Comparison of ENCODE assay signal across 9 mouse cellular contexts in the genomic region with DNA sequence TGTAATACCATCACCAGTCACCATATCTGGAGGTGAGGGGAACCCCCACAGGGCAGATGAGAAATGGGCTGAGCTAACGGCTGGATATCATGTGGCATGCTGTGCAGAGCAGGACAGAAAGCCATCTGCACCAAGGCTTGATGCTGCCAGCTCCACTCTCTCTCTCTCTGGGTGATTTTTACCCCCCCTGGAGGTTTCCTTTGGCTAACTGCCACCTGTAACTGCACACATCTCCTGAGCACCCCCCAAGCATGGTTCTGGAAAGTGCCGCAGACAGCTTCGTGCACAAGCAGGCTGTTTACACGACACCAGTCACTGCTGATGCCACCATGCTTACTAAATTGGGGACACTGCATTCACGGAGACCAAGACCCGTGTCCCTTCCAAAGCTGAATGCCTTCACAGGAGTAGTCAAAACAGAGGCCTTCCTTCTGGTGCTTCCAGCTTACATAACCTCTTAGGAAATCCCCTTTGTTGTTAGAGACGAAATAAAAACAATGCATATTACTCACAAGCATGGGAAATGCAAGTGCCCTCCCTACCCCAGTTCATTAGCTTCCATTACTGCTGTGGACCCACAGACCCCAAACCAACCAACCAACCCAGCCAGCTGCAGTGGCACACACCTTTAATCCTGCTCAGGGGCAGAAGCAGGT. TPM values are rescaled to one million over a fixed set of nuclear protein-coding genes. Genes with fewer than 3 reads are reported as not detected.
DNase-seq lines count a peak whose midpoint lies in the region; ATAC-seq and TF ChIP-seq lines count a peak whose summit lies in the region.
"Had no signal": no experiment of that assay in that cellular context is flagged by ENCODE, and none has a peak within 500 bp of the region (broad histone marks: within the 10 kb centered on the region; RNA-seq: fewer than 3 reads in every experiment).

No protein-coding gene starts in this region.

- no peak for TF ChIP-seq CTCF in lung, postnatal 0 days (IDR thresholded peaks at IDR 0.05)

- H3K4me3 ChIP-seq in lung, postnatal 0 days (ENCODE audit: low read depth, low read length): no peak overlapping the region
- H3K4me3 ChIP-seq: limb, embryonic 15.5 days had no signal

- no peaks in the 10 kb centered on the region for H3K27me3 ChIP-seq in lung, postnatal 0 days (replicated peaks; ENCODE audit: insufficient read depth, low read length)
- H3K27me3 ChIP-seq: limb, embryonic 15.5 days had no signal

- no peak overlapping the region for H3K4me2 ChIP-seq in lung, postnatal 0 days (replicated peaks; ENCODE audit: low read depth, low read length)
- H3K4me2 ChIP-seq: limb, embryonic 15.5 days had no signal

- ATAC-seq in cerebellum, adult (ENCODE audit: insufficient number of reproducible peaks, low FRiP score, low TSS enrichment): peak; percentile 62
- peak; percentile 50 for ATAC-seq in lung, postnatal 0 days
- ATAC-seq in erythroid progenitor cell, adult 5-6 weeks (replicated peaks; ENCODE audit: low FRiP score, poor library complexity, severe bottlenecking): no peak

- TF ChIP-seq EP300 in lung, postnatal 0 days (IDR thresholded peaks at IDR 0.05): peak; percentile 39; the same call in 1 of the 2 replicates

- WGBS in lung, postnatal 0 days: 43% methylated on average over 7 of the region's 7 CpGs

- DNase-seq in cerebellum, postnatal 4 days (ENCODE audit: low spot score in 2 of 2): no peak
- peak; percentile 8 for DNase-seq in right cerebral cortex, adult 18-20 months
- DNase-seq in right cerebral cortex, postnatal 4 days: no peak
- peak; percentile 68 for DNase-seq in lung, postnatal 0 days (ENCODE audit: low spot score)
- DNase-seq in c-Kit-positive CD71-positive TER-119-positive erythroid progenitor cells, embryonic 14.5 days (ENCODE audit: low spot score): no peak
- no peak for DNase-seq in left cerebral cortex, adult 18-20 months (ENCODE audit: low spot score in 2 of 2)

- no peak overlapping the region for H3K9ac ChIP-seq in lung, postnatal 0 days (replicated peaks; ENCODE audit: low read depth)
- H3K9ac ChIP-seq: limb, embryonic 15.5 days had no signal

- no peaks in the 10 kb centered on the region for H3K36me3 ChIP-seq in lung, postnatal 0 days (ENCODE audit: insufficient read depth, low read length)

- H3K4me1 ChIP-seq in lung, postnatal 0 days (ENCODE audit: insufficient read depth, low read depth, low read length): no peaks in the 10 kb centered on the region; the same call in 1 of the 2 replicates

- no peak overlapping the region for H3K27ac ChIP-seq in lung, postnatal 0 days (ENCODE audit: low read length)
- H3K27ac ChIP-seq: limb, embryonic 15.5 days had no signal

- no peaks in the 10 kb centered on the region for H3K9me3 ChIP-seq in lung, postnatal 0 days (ENCODE audit: low read length)
- H3K9me3 ChIP-seq: limb, embryonic 15.5 days had no signal

RNA-seq across cellular contexts. Expression of a gene that starts 44.0 kb away (rescaled TPM):
- 8.4 and 10.3 TPM in 2 replicates for polyA plus RNA-seq in lung, postnatal 0 days (2015; fragmentation: Nextera tagmentation; extraction: Ambion mirVana)
- under 1 TPM; 0.61 to 0.93 TPM for total RNA-seq in left cerebral cortex, adult 18-20 months (2021)
- total RNA-seq in erythroid progenitor cell, adult 5-6 weeks (2015; ENCODE audit: low replicate concordance): not detected in 2 replicates
- total RNA-seq in erythroid progenitor cell, adult 5-6 weeks (2017; ENCODE audit: low replicate concordance): not detected in 2 replicates

Comparison
In these comparisons a context has a peak if more than half of its experiments do, and no peak if none do; other contexts are left out.
1. DNase-seq: peak in right cerebral cortex, adult 18-20 months (single experiment) and lung, postnatal 0 days (single experiment); none in cerebellum, postnatal 4 days (0 of 2), right cerebral cortex, postnatal 4 days (single experiment), c-Kit-positive CD71-positive TER-119-positive erythroid progenitor cells, embryonic 14.5 days (single experiment) and left cerebral cortex, adult 18-20 months (0 of 2).